Mouse (Mus musculus) brain, adult 2 months (tissue): ENCODE measurements around the gene Nol9.

ENCODE experiments used
- DNase-seq: peaks from one replicate; pipeline ENCODE4 v3.0.0; 2011; ENCODE audit warnings: low read depth, low spot score

Nol9 gene

DNA sequence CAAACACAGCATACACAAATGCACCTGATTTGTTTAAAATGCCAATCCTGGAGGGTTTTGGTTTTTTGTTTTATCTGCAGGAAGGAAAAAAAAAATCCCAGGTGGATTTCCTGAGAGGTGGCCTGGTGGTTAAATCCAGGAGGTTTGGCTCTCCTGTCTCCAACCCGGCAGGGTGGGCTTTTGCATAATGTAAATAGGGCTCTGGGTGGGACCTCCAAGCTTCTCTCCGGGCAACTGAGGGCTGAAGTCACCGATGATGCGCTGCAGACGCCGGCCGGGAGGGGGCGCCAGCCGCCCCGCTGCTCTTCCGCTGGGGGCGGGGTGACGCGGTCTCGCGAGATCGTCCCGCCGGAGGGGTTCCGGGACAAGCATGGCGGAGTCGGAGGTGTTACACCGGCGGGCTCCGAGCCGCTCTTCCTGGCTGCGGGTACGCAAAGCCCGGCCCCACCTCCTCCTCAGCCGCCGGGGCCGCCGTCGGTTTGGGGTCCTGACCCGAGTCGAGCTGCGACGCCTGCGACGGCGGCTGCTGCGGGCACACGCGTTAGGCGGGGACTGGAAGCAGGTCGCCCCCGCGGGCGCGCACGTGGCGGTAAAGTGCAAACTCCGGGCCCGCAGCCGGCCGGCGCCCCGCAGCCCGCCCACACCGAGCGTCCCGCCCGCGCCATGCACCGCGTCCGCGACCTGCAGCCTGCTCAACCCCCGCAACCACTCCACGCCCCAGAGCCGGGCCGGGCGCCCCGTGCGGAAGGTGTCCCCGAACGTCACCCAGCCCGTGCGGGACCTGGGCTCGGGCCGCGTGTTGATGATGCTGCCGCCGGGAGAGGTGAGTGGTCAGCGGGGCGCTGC lies at the start of gene Nol9:
Gene Nol9 (plus strand): TSS at position 337 of the 846 bp plus-strand sequence.
- DNase-seq: peak; percentile 93

GRCm38 (mm10) chr4:151992091-151992490 lies 47.0 kb upstream of the Nol9 start:
- no peak for DNase-seq

GRCm38 (mm10) chr4:151993035-151993434 lies 46.1 kb upstream of the Nol9 start:
- DNase-seq: no peak

DNA sequence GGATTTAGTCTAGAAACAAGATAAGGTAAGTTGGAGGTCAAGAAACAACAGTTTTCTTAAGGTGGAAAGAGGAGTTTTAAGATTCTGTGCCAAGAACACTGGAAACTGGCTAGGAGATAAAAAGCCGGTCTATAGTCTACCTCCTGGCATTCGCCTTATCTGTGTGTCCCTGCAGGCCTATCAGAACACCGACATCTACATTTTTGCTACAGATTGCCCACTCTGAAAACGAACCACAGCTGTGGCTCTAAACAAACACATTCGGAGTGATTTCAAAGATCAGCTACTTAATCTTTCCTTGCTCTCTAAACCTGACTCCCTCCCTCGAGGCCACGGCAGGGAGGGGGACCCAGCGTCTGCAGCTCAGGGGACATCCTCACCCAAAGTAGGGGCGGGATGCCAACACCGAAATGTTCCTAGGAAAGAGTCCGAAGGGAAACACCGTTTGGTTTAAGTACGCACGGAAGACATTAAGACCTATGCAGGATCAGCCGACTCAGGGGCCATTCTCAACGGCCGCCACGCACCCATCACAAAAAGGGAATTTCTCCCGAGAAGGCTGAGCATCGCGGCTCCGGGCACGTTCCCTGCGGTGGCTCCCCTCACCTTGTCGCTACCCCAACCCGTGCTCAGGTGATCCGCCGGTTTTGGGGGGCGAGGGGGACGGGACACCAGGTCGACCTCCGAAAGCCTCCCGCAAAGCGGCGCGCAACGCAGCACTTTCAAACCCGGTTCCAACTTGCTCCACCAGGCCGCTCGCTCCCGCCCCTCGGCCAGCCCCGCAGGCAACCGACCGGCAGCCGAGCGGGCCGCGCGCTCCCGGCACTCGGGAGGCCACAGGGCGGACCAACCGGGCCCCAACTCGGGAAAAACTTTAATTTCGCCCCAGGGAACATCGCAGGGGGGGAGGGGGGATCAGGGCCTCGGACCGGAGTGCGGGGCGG lies 44.6 kb upstream of the Nol9 start:
- DNase-seq: no peak

- DNase-seq: no peak
These were observed 43.5 kb upstream of the Nol9 start for GRCm38 (mm10) chr4:151995371-151996172.

DNA sequence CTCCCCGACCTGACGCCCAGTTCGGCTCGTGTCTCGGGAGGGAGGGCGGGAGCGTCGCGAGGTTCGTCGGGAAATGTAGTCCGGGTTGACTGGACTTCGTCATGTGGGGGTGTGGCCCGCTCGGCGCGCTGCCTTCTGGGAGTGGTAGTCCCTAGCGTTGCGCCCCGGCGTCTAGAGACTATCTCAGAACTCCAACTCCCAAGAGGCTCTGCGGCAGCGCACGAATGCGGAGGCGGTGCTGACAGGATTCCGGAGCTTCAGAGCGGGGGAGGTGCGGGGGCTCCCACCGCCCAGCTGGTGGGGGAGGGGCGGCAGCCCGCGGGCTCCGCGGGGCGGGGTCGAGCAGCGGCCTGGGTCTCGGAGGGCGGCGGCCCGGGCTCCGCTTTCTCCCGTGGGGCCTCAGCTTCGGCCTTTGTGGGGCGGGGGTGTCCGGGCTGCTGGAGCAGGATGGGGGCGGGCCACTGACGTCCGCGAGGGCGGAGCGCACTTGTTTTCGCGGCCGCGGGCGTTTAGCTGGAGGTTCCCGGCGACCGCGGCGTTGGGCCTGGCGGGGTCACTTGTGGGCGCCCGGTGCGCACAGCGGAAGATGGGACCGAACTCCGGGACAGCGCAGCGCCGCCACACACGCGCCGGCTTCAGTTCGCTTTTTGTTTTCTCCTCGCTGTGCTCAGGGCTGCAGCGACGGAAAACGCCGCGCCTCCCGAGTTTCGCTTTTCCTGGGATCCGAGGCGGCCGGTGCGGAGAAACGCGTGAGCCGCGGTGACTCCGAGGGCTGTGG lies 42.8 kb upstream of the Nol9 start, which contains the start of gene Phf13:
Gene Phf13 (minus strand): TSS at position 86 of the 778 bp plus-strand sequence.
- peak; percentile 100 for DNase-seq

- DNase-seq: no peak
These were observed 42.2 kb upstream of the Nol9 start for GRCm38 (mm10) chr4:151996951-151997222.

- no peak for DNase-seq
These were observed 41.4 kb upstream of the Nol9 start for GRCm38 (mm10) chr4:151997701-151998100.

DNA sequence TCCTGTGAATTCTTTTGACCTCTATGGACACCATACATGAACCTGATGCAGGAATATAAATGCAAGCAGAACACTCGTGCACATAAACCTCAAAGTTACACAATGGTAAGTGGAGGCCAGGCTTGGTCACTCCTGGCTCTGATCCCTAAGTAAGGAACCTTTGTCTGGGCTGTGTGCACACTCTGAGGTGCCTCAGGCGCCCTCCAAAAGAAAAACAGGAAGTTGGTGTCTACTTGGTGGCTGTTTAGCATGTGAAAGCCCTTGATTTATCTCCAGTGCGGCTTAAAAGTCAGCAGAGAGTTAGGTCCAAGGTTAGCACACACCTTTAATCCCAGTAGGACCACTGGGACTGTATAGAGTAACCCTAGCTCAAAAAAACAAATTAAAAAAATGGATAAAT lies 39.6 kb upstream of the Nol9 start:
- DNase-seq: no peak

DNA sequence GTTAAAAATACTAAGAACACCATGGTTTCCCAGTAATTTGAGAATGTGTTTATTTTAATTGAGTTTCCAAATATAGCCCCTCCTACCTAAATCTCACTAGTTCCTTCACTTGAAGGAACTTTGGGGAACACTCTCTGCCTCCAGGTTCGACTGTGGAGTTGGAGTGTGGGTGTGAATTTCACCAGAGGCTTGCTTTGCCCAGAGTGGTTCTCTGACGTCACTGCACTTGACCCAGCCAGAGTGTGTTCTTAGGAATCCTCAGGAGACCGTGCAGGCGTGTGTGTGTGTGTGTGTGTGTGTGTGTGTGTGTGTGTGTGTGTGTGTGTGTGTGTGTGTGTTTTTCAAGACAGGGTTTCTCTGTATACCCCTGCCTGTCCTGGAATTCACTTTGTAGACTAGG lies 38.2 kb upstream of the Nol9 start:
- peak; percentile 90 for DNase-seq

DNA sequence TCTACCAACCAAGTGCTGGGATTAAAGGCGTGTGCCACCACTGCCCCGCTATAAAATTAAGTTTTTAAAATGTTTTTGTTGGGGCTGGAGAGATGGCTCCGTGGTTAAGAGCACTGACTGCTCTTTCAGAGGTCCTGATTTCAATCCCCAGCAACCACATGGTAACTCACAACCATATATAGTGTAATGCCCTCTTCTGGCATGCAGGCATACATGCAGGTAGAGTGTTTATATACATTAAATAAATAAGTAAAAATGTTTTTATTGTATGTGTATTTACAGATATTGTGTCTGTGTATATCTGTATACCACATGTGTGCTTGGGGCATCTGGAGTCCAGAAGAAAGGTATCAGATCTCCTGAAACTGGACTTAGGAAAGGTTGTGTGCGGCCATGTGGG lies 37.8 kb upstream of the Nol9 start:
- DNase-seq: no peak

- no peak for DNase-seq
These were observed 37.1 kb upstream of the Nol9 start for GRCm38 (mm10) chr4:152002063-152002462.

DNA sequence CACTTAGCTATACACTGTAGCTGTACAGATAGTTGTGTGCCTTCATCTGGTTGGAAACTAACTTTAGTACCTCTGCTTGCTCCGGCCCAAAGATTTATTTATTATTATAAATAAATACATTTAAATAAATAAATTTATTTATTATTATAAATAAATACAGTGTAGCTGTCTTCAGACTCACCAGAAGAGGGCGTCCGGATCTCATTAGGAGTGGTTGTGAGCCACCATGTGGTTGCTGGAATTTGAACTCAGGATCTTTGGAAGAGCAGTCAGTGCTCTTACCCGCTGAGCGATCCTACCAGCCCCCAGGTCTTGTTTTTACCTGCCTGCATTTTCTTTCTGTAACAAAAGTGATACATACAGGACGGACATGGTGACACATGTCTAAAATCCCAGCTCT lies 33.0 kb upstream of the Nol9 start:
- DNase-seq: peak; percentile 40

- DNase-seq: no peak
These were observed 32.3 kb upstream of the Nol9 start for GRCm38 (mm10) chr4:152006812-152007211.

DNA sequence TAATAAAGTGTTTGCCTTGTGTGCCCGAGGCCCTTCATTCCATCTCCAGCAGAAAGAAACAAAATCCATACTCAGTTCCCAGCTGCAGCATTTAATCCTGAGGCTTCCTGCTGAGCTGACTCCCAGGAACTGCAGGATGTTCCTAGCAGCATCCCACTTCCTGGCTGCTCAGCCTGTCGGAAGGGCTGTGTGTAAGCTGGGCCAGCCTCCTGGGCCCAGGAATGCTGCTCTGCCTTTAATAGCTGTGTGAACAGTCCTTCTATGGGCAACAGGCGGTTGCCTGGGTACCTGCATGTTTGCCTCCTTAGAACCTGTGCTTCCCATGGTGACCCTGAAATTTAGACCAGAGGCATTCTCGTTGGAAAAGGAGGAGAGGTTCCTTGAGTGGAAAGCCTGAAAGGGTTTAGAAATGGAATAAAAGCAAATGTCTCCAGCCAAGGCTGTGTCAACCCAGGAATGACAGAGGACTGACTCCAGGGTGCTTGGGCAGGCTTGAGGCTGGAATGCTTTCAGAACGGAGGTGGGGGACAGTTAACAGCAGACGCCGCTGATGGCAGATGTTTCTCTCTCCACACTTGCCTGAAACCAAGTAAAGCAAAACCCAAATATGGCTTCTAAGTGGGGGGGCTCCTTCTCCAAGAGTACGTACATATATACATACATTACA lies 31.5 kb upstream of the Nol9 start:
- peak; percentile 83 for DNase-seq

- DNase-seq: no peak
These were observed 31.0 kb upstream of the Nol9 start for GRCm38 (mm10) chr4:152008148-152008500.

GRCm38 (mm10) chr4:152008622-152009075 lies 30.5 kb upstream of the Nol9 start, which contains the start of gene Klhl21:
Gene Klhl21 (plus strand): TSS chr4:152008803.
- peak; percentile 97 for DNase-seq

DNA sequence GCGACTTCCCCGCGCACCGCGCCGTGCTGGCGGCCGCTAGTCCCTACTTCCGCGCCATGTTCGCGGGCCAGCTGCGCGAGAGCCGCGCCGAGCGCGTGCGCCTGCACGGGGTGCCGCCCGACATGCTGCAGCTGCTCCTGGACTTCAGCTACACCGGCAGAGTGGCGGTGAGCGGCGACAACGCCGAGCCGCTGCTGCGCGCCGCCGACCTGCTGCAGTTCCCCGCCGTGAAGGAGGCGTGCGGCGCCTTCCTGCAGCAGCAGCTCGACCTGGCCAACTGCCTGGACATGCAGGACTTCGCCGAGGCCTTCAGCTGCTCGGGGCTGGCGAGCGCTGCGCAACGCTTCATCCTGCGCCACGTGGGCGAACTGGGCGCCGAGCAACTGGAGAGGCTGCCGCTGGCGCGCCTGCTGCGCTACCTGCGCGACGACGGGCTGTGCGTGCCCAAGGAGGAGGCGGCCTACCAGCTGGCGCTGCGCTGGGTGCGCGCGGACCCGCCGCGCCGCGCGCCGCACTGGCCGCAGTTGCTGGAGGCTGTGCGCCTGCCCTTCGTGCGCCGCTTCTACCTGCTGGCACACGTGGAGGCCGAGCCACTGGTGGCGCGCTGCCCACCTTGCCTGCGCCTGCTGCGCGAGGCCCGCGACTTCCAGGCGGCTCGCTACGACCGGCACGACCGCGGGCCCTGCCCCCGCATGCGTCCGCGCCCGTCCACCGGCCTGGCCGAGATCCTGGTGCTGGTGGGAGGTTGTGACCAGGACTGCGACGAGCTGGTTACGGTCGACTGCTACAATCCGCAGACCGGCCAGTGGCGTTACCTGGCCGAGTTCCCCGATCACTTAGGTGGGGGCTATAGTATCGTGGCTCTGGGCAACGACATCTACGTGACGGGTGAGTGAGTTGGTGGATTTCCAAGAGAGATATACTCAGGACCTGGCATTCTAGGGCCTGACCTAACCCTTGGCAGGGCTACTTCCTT lies 29.8 kb upstream of the Nol9 start:
- DNase-seq: peak; percentile 91

DNA sequence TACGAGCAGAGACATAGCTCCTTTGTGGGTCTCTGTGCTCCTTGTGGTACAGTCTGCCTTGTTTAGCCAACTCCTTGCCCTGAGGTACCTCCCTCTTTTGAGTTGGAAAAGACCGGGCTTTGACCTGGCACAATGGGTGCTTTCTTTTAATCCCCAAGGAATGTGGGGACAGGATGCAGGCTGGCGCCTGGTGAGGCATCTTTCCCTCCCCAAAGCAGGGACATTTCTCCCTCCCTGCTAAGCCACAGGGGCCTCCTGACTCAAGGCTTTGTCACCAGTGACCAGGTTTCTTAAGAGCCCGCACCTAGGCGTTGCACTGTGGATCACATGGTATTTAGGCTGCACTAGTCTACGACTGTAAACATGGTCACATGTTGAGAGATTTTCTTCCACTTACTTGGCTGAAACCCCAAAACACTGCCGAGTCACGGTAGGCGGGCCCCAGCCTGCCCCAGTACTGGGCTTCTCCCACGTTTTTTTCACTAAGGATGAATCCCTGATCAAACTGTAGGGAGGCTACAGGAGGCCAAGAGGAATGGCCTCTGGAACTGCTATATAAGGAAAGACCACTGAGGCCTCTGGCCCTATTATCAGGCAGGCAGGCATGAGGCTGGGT lies 28.9 kb upstream of the Nol9 start:
- DNase-seq: peak; percentile 72
